Mouse (Mus musculus) small intestine, adult 2 months (tissue): ENCODE results near the gene Prkag3.

ENCODE experiments used
- CTCF ChIP-seq: fragments of 200-500 bp; IDR thresholded peaks from 2 replicates; pipeline ENCODE4 v1.5.1; 2012; ENCODE audit warnings: low read depth, mild to moderate bottlenecking, control low read depth, inconsistent platforms, low read length, moderate library complexity, mixed read lengths; ENCODE audit not compliant: insufficient replicate concordance, insufficient read length; ENCODE audit errors: extremely low read depth
- POLR2A ChIP-seq: fragments of 200-500 bp; IDR thresholded peaks from 2 replicates; pipeline ENCODE4 v1.6.1; 2012; ENCODE audit warnings: low read depth, mild to moderate bottlenecking, control low read depth, inconsistent platforms, low read length, moderate library complexity

- no peak for TF ChIP-seq CTCF
- TF ChIP-seq POLR2A: no peak
These were observed 22.3 kb downstream of the Prkag3 start for GRCm38 (mm10) chr1:74726674-74727073.
